Mouse (Mus musculus) monocyte, adult 2 months (primary cell): ENCODE data around the gene Gm15056.

ENCODE experiments used
- DNase-seq, 2 experiments: peaks; one replicate each; pipeline ENCODE4 v3.0.0; 2022; ENCODE audit warnings: low spot score in 2 of 2, low read depth in 1 of 2

Gm15056 gene

DNA sequence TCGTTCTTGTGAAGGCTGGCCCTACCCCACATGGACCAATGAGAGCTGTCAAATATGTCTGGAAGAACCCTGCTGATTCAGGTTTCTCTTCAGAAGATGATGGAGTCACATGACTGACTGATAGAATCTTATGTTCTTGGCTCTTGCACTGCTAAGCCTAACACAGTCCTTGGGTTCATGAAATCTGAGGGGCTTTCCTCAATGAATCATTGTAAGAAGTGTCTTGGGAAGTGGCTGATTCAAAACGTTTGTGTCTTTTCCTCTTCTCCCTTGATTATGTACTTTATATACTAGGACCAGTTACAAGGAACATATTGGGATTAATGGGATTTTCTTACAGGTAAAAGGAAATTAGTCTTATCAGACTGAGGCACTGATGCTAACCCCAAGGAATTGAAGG, at the start of gene Gm15056:
TSS of gene Gm15056 (minus strand) at position 101 of the 400 bp plus-strand sequence.
- no peak for DNase-seq

DNA sequence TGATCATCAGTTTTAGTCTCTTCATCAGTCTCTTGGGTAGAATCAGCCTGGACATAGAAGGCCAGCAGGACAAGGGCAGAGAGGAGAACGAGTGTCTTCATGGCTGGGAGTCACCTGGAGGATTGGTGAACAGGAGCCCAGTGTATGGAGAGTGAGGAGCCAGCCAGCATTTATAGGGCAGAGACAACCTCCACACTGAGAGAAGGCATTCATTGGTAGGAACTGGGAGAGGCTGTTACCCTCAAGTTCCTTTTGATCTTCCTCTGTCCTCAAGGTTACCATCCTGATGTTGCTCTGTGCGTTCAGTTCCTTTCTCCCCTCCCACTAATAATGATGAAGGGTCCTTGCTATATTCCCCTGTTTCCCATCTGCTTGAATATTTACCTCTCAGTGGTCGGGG, 42.2 kb upstream of the Gm15056 start, which contains the start of gene AY761185:
TSS of gene AY761185 (minus strand) at position 101 of the 400 bp plus-strand sequence.
- no peak for DNase-seq

DNA sequence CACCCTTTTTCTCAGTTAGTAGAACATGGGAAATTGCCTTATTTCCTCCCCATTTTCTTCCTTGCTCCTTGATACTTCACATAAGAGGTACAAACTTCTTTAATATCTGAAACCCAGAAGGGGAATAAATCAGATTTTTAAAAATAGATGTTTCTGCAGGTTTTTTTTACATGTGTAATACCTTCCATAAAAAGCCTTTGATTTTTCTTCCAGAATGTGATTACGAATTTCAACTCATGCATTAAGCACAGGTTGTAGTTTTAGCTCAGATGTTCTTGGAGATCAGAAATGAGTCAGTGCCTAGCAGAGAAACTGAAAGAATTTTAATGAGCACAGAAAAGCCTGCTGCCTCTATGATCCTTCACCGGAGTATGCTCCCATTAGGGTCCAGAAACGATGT, 19.5 kb upstream of the Gm15056 start, which contains the start of gene Gm6040:
TSS of gene Gm6040 (minus strand) at position 101 of the 400 bp plus-strand sequence.
- no peak for DNase-seq

GRCm38 (mm10) chr8:20912288-20912687, 9.9 kb upstream of the Gm15056 start:
- DNase-seq, result no peak

DNA sequence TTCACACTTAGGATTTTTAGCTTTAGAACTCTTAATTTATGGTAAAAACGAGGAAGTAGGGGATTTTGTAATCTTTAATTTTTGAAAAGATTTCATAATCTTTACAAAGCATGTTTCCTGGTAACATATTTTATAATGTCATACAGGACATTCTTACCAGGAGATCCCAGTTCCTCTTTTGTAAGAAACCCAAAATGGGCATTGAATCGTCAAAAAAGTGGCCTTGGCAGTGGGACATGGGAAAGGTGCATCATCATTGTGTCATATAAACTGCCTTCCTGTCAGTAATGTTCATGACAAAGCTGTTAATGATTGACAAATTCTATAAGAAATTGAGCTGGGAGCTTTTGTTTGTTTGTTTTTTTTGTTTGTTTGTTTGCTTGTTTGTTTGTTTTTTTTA, 5.8 kb upstream of the Gm15056 start:
- DNase-seq, result no peak

DNA sequence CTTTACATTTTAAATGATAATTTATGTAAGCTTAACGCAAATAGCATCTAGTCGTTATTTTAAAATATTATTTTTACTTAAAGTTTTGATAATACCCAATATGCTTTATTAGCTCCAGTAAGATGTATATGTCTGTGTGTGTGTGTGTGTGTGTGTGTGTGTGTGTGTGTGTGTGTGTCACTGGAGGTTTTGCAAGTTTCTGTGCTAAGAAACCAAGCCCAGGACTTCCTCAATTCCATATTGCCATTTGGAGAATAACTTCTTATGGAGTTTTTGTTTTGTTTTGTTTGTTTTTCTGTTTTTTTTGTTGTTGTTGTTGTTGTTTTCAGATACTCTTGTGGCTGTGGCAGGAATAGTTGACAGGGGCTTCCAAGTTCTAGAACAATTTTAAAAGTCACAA, 4.7 kb upstream of the Gm15056 start:
- no peak for DNase-seq

GRCm38 (mm10) chr8:20892369-20892768, 10.1 kb downstream of the Gm15056 start, which contains the start of gene Defb33:
Gene Defb33, plus strand, starts transcription at chr8:20892669.
- no peak for DNase-seq

DNA sequence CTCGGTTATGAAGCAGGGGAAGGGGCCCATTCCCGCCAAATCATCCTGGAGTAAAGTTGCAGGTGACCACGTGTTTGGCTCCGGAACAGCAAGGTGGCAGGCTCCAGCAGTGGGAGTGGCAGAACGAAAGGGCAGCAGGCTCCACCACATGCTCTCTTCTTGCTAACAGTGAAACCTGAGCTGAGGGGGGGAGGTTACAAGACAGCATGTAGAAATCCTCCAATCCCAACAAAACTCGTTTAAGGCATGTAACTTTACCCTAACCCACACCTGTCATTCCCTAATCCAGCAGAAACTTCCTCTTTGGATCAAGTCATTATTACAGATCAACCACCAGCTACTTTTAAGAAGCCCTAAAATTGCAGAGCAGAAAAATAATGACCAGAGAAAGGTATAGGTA, 27.8 kb downstream of the Gm15056 start:
- no peak for DNase-seq
